Mouse (Mus musculus) brain, adult 2 months (tissue): Measurements from ENCODE around the gene Mtf1.

Experiments
- DNase-seq: peaks from one replicate; pipeline ENCODE4 v3.0.0; 2011; ENCODE audit warnings: low read depth, low spot score

Gene Mtf1

DNA sequence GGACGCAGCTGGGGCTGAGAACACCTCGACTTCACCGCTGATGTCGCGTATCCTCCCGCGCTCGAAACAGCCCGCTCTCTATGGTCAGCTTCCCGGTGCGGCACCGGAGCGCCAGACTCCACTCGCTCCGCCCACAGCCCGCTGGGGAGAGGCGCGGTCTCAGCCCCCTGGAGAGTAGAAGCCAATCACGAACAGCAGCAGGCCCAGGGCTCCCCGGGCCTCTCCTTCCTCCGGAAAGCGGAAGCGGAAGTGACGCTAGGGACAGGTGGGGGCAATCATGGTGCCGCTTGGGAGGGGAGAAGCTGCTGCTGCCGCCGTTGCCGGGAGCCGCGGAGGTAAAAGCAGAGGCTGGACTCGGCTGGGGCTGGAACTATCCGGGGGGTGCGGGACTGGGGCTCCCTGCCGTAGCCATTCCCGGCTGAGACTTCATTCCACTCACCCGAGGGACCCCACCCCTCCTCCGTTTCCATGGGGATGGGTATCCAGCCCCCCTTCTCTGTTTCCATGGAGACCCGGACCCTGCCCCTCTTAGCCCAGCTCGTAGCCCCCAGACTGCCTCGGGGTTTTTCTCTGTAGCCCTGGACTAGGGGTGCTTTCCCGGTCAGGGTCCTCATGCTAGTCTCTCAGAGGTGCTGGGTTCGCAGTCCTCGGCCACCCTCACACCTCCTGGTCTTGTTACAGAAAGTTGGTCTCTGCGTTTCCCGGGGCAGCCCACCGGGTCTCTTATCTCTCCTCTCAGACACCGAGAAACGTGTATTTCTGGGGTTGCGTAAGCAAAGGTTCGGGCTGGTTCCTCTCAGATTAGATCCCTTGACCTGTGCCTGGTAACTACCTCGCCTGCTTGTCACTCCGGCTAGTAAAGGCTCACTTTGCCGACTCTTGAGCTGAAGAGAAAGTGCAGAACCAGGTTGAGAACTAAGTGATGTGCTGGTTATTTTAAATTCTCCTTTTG lies 681 bp downstream of the Mtf1 start:
- peak; percentile 99 for DNase-seq

DNA sequence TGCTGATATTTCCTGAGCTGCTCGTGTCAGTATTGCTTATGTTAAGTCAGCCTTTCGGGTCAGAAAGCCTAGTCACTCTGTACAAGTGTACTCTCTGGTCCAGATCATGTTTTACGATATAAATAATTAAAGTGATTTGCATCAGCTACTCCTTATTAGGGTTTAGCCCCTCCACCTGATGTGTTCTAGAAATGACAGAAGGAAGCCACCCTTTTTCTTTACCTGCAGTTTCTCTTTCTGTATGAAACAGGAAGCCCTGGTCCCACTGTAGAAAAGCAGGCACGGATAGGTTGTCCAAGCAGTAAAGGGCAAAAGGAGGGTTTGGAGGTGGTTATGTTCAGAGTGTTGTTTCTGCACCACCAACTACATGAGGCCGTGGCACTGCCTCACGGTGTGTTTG lies 1.5 kb downstream of the Mtf1 start:
- no peak for DNase-seq

DNA sequence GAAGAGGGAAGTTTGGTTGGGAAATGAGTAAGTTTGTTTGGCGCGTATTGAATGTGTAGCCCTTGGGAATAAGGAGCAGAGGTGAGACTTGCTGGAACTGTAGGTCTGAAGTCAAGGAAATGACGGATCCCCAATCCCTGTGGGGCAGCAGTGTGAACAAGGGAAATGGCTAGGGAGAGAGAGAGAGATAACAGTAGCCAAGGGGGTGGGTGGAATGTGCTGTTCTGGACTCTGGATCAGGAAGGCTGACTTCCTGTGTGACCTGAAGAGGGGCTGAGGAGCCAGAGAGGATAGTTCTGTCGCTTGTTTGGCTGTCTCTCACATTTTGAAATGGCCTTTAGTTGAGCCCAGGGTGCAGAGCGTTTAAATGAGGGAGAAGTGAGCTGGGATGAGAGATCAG lies 6.6 kb downstream of the Mtf1 start:
- DNase-seq = no peak

DNA sequence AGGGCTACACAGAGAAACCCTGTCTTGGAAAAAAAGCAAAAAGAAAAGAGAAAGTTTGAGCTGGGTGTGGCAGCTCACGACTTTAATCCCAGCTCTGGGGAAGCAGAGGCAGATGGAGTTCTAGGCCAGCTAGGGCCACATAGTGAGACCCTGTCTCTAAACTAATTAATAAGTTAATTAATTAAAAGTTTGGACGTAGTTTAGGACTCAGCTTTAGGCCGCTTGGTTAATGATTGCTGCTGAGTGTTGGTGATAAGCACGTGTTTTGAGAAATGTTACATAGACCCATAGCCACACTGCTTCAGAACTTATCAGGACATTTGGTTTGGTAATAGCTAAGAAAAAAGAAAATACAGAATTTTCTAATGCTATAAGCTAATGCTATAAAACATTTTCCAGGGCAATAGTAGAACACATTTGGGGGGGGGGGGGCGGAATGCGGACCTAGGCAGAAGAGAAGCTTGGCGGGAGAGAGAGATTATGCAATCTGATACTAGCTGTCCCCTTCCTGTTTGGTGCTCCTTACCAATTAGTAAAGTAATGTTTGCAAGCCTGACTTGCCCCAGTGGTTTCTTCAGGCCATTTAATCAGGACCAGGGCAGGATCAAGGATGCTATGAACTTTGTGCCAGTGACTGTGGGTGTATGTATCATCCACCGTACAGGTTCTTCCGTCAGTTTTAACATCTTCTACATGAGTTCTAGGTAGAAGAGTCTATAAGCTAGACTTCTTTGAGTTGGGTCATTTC lies 7.4 kb downstream of the Mtf1 start:
- DNase-seq = no peak

DNA sequence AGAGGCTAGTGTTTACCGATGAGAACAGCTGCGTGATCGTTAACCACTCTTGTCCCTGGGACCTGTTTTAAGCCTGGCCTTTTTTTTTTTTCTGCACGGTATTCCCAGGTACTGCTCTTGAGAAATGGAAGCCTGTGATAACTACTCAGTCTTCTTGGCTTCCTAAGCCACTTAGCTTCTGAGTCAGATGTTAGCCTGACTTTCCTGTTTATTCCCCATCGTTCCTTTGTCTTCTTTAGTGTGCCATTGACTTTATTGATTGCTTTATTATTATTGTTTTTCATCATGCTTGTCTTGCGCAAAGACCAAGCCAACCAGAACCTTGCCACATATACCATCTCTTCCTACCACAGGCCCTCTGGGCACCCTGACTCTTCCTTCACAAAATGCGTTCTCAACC lies 8.2 kb downstream of the Mtf1 start:
- no peak for DNase-seq

DNA sequence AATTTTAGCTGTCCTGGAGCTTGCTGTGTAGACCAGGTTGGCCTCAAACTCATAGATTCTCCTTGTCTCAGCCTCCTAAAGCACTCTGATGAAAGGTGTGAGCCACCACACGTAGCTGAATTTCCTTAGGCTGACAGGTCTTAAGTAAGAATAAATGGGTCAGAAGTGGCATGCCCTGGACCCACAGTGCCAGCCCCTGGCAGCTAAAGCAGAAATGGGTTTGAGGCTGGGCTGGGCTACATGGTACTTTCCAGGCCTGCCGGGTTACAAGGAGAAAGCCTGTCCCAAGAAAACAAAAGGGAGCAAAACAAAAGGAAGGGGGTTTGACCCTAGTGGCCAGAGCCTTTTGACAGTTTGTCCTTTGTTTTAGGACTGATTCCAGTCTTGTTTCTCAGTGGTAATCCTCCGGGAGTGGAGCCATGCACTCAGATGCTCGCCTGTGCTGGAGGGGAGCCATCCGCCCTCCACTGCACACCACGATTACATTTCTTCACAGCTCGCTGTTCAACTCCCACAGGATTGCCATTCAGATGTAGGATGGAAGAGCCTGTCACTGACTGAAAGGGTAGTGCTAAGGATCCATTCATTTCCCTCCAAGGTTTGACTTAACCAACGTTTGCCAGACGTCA lies 9.6 kb downstream of the Mtf1 start:
- peak; percentile 90 for DNase-seq

DNA sequence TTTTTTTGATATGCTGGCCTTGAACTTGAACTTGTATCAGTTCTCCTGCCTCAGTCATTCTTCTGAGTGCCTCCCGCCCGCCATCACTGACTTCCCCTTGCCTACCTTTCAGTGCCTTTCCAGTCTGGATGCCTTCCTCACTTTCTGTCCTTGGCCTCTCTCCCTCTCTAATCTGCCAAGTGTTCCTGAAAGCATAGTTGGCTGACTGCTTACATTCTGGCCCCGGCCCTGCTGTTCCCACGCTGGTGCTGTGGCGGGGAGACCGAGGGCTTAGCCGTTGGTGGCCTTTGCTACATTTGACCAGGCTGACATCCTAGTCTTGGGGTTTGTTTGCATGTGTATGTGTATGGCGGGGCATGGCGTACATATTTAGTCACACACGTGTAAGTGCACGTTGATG lies 14.0 kb downstream of the Mtf1 start:
- peak; percentile 73 for DNase-seq

DNA sequence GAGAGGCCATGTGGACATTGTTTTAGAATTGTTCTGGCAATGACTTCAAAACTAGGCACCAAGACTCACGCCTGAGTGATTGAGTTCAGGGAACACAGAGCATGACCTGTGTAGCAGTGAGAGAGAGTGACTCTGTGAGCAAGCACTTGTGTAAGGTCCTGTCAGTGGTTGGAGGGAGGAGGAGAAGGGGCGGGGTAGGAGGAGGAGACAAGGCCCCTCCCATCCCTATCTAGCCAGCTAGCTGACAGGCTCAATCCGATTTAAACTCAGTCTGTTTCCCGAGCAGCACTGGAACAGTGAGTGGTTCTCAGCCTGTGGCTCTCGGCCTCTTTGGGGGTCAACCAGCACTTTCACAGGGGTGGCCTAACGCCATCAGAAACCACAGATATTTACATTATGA lies 15.9 kb downstream of the Mtf1 start:
- peak; percentile 80 for DNase-seq

DNA sequence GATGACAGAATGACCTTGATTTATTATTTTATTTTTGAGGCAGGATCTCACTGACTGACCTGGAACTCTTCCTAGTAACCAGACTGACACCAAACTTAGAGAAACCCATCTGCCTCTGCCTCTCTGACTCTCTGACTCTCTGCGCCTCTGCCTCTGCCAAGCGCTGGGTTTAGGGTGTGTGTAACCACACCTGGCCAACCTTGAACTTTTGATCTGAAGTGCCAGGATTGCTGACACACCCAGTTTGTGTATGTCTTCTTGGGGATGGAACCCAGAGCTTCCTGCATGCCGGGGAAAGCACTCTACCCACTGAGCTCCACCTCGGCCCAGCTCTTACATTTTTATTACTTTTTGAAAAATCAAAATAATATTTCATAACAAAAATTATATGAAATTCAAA lies 16.9 kb downstream of the Mtf1 start:
- no peak for DNase-seq

DNA sequence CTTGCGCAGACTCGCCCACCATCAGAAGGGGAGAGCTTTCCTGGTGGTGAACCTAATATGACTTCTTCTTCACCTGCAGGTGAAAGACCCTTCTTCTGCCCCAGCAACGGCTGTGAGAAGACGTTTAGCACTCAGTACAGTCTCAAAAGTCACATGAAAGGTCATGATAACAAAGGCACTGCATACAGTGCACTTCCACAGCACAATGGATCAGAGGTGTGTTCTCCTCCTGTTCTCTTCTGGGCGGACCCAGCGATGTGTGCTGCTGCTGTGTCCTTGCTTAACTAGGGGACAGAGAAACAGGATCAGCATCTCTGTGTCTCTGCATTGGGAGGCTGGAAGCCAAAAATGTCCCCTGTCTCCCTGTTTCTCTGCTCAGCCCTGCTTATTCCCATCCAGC lies 23.1 kb downstream of the Mtf1 start:
- DNase-seq = no peak

DNA sequence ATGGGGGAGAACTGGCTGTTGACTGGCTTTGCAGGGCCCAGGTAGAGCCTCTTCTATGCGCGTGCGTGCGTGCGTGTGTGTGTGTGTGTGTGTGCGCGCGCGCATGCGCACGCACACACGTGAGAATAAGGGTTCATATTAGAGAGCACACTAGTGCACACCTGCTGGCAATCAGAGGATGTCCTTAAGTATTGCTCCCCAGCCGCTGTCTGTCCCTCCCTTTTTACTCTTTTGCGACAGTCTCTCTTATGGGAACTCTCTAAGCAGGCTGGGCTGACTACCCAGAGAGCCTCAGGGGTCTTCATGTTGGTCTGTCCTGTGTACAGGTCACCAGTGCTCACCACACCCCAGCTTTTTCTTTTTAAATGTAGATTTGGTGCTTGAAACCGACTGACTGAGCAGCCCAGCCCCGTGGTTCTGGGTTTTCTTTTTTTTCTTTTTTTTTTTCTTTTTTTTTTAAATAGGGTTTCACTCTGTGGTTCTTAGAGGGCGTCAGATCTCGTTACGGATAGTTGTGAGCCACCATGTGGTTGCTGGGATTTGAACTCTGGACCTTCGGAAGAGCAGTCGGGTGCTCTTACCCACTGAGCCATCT lies 23.6 kb downstream of the Mtf1 start:
- DNase-seq = no peak

DNA sequence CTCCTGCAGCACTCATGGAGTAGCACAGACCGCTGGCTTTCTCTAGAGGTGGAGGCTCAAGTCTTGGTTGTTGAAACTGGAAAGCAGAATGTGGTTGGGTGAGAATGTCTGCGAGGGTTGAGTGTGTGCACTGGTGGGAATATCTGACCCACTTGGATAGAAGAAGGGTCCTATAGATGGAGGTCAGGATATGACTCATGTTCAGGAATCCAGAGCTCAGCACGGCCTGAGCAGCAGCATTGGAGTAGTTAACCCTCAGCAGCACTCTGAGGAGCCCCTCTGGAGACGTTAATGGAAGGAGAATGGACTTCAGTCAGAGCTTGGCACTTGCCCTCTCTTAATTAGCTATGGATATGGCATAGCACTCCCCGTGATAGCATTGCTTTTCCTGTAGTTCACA lies 27.8 kb downstream of the Mtf1 start:
- no peak for DNase-seq

DNA sequence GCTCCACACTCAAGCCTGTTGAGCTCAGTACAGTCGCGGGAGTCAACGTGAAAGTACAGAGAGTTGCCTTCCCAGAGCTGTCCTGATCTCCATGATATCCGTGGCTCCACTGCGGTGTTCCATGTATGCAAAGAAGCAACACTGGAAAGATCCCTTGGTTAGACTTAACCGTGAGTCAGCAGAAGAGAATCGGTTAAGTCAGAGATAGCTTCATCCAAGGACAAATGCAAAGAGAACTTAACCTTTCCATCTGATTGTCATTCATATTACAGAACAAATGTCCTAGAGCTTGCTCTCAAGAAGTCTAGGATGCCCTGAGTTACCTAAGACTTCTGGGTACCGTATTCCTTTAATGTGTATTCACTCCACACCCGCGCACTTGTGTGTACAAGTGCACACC lies 30.9 kb downstream of the Mtf1 start:
- no peak for DNase-seq

DNA sequence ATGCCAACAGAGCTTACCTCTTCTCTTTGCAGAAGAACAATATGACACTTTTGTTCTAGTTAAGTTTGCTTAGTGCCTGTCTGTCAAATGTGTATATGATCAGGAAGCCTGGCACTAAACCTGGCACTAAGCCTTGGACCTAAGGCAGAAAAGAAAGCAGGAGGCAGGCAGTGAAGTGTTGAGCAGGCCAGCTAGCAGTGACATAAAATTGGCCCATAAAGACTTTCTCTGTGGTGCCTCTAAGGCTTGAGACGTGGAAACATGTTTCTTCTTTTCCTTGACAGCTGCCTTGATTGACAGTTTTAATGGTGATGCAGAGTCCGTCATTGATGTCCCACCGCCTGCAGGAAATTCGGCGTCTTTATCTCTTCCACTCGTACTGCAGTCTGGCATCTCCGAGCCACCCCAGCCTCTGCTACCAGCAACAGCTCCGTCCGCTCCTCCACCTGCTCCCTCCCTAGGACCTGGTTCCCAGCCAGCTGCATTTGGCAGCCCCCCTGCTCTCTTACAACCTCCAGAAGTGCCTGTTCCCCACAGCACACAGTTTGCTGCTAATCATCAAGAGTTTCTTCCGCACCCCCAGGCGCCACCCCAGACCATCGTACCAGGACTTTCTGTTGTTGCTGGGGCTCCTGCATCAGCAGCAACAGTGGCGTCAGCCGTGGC lies 36.3 kb downstream of the Mtf1 start:
- DNase-seq = no peak

DNA sequence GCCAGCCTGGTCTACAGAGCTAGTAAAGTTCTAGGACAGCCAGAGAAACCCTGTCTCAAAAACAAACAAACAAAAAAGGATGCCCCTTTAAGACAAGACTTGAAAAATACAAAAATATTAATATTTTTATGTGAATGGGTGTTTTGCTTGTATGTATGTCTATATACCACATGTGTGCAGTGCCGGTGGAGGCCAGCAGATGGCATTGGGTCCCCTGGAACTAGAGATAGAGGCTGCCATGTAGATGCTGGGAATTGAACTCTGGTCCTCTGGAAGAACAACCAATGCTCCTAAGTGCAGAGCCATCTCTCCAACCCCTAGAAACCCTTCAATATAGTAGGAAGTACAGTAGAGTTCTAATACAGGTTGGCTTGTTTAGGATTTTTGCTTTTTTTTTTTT lies 39.1 kb downstream of the Mtf1 start:
- no peak for DNase-seq

DNA sequence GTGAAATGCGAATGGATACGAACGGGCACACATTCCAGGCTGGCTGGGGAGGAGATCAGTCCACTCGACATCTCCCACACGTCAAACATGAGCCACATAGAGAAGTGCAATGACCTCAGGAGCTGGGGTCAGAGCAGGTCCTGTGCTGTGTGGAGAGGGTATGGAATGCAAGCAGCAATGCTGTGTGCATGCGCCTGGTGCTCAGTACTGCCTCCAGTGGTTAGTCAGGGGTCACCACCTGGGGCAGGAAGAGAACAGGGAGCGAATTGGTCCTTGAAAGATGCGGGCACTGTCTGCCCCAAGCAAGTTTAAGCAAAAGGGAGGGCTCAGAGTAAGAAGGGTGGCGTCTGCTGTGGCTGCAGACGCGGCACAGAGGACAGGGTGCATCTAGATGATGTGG lies 41.6 kb downstream of the Mtf1 start:
- peak; percentile 53 for DNase-seq

DNA sequence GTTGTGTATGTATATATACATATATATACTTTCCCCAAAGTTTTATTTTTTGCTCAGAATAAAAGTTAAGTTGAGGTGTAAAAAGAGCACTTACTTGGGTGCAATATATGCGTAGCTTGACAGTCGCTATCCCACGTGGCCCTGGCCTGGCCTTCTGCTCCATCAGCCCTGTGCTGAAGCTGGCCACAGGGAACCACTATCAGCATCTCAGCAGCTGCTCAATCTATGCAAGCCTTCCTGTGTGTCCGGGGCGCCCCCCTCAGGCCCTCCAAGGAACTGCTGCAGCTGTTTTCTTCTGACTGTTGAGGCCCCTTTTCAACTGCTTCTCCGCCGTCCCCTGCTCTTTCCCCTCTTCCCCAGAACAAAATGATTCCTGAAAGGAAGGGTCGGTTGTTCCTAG lies 45.7 kb downstream of the Mtf1 start:
- DNase-seq = peak; percentile 89

DNA sequence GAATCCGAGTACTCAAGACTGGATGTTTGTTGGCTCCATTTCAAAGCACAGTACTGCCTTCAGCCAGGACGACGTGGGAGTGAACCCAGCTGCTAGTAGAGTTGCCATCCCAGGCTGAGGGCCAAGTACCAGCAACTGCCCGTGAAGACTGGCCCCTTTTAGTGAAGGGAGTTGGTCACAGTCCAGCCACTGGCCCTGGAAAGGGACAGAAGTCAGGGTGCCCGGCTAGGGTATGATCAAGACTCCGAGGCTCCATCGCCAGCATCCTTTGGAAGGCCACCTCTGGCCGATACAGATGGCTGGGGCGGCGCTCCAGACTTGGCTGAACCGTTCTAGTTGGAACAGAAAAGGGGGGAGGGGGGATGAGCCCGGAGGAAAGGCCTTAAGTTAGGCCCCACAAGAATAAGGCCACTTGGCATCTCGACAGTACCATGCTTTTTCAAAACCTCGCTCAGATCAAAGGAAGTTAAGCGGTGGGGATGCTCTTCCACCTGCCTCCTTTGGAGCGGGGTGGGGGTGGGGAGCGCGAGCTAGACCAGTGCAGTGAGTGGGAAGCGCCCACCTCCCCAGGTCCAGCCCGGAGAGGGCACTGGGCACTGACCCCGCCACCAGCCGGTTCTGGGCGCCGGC lies 47.8 kb downstream of the Mtf1 start:
- peak; percentile 90 for DNase-seq

DNA sequence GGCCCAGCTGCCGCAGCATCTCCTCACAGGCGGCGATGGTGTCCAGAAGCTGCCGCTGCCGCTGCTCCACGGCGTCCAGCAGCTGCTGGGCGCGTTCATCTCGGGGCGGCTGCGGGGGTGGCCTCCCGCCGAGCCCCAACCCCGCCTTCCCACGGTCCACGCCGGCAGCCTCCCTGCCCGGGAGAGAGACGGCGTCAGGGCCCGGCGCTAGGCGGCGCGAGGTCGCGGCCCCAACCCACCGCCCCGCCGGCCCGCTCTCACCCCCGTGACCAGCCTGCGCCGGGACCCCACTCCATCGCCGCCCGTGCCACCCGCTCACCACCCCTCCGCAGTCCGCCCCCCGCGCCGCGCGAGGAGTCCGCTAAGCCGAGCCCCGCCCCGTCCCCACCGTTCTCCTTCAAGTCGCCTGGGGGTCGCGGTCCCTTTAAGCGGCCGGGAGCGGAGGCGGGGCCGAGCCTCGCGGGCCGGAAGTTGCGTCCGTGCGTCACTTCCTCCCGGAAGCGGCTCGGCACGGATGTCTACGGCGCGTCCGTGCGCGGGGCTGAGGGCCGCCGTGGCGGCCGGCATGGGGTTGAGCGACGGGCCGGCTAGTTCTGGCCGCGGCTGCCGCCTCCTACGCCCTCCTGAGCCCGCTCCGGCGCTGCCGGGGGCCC lies 48.5 kb downstream of the Mtf1 start, which contains the start of gene Yrdc:
TSS of gene Yrdc (plus strand) at position 419 of the 653 bp plus-strand sequence.
- DNase-seq = peak; percentile 98

DNA sequence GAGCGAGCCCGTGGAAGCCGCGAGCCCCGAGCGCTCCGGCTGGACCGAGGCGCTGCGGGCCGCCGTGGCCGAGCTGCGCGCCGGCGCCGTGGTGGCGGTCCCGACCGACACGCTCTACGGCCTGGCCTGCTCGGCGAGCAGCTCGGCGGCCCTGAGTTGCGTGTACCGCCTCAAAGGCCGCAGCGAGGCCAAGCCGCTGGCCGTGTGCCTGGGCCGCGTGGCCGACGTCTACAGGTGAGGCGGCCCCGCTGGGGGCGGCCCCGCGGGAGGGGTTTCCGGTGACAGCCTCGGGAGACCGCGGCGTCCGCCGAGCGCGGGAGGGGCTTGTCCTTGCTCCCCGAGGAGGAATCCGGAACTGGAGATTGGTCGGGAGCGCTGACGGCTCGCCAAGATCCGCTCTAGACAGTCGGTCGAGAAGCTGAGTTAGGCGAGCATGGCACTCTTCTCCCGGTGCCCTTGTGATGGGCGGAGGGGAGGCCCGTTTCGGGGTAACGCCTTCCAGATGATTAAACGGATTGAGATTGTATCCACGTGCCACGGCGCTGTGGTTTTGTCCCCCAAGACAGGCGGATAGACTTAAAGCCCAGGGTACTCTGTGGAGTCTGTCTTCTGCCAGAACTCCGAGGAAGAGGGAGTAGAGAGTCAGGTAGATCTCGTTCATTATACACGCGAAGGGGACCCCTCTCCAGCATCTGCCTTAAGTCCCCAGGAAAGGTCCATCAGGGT lies 49.2 kb downstream of the Mtf1 start, which contains the start of gene 1110065P20Rik:
TSS of gene 1110065P20Rik (minus strand) at position 264 of the 726 bp plus-strand sequence.
- peak; percentile 86 for DNase-seq
